In the genomic region with DNA sequence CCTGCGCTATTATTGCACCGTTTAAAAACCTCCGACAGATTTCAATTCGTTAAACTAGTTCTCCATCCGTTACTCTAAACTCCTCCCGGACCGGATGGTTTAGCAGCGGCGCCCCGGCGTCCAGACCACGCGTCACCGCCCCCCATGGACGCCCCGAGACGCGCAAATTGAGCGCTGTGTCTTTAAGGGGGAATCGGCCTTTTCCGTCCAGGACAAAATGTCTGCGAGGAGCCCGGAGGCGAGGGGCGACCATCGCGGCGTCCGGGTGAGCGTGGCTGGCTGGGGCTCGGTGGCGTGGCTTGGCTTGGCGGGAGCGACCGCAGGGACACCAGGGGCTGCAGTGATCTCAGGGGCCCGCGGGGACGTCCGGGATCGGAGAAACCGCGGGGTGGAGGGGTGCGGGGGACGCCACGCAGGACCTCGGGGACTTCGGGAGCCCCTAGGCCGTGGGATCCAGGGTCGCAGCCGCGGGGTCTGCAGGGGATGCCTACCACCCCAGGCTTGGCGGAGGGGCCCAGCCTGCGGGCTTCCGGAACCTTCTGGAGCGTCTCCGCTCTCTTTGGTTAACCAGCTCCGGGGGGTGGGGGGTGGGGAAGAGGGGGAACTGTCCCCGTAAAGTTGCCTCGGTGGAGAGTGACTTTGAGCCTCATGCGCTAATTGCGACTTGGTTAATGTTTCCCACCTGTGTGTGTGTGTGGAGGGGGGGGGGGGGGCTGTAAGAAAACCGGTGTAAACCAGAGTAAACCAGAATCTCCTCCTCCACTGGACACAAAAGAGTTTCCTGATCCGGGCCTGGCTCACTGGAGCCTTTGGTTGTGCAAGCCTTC, we compare ENCODE assay signal across 8 mouse cellular contexts. TPM values are rescaled to one million over a fixed set of nuclear protein-coding genes. Genes with fewer than 3 reads are reported as not detected.
DNase-seq lines count a peak whose midpoint lies in the region; ATAC-seq and TF ChIP-seq lines count a peak whose summit lies in the region.

No protein-coding gene starts in this region.

- TF ChIP-seq CTCF in embryonic fibroblast, embryonic 13.5 days (IDR thresholded peaks at IDR 0.05; ENCODE audit: borderline replicate concordance, insufficient read depth, low read length): no peak
- no peak for TF ChIP-seq CTCF in lung, adult 2 months (IDR thresholded peaks at IDR 0.05; ENCODE audit: insufficient read depth, low read length)
- TF ChIP-seq CTCF in thymus, adult 2 months (IDR thresholded peaks at IDR 0.05; ENCODE audit: borderline replicate concordance, control insufficient read depth, extremely low read depth, insufficient read depth, low read length, poor library complexity): 0 out of 2 replicates have a peak, but pooled peaks have one; percentile 9

- no peaks in the 10 kb centered on the region for H3K27me3 ChIP-seq in heart, embryonic 16.5 days (ENCODE audit: control insufficient read depth, insufficient read depth, low read length)
- no peaks in the 10 kb centered on the region for H3K27me3 ChIP-seq in thymus, adult 2 months (ENCODE audit: control insufficient read depth, insufficient read depth, low read length)

- H3K9ac ChIP-seq in heart, embryonic 16.5 days (ENCODE audit: low read length): peak overlapping the region; percentile 99

- no peaks in the 10 kb centered on the region for H3K9me3 ChIP-seq in heart, embryonic 16.5 days (replicated peaks; ENCODE audit: control insufficient read depth, low read length)

- H3K4me3 ChIP-seq in embryonic fibroblast, embryonic 13.5 days (ENCODE audit: insufficient read depth, low read length): peak overlapping the region; percentile 73
- peak overlapping the region; percentile 93 for H3K4me3 ChIP-seq in heart, embryonic 16.5 days (ENCODE audit: low read length)
- H3K4me3 ChIP-seq in lung, adult 2 months (replicated peaks; ENCODE audit: extremely low read depth, low read depth, low read length): peak overlapping the region; percentile 90
- H3K4me3 ChIP-seq in thymus, adult 2 months (ENCODE audit: control insufficient read depth, insufficient read depth, low read length): peak overlapping the region; percentile 83

- H3K36me3 ChIP-seq in heart, embryonic 16.5 days (ENCODE audit: control insufficient read depth, insufficient read depth): no peaks in the 10 kb centered on the region
- no peaks in the 10 kb centered on the region for H3K36me3 ChIP-seq in thymus, adult 2 months (ENCODE audit: control insufficient read depth, insufficient read depth, low read length)

- H3K27ac ChIP-seq in embryonic fibroblast, embryonic 13.5 days (ENCODE audit: insufficient read depth, low read length): peak overlapping the region; percentile 93
- H3K27ac ChIP-seq in heart, embryonic 16.5 days (ENCODE audit: low read length): peak overlapping the region; percentile 98
- H3K27ac ChIP-seq in thymus, adult 2 months (ENCODE audit: control insufficient read depth, insufficient read depth, low read length): no peak overlapping the region

- peak; percentile 58; the same call in 1 of the 2 replicates for TF ChIP-seq POLR2A in embryonic fibroblast, embryonic 13.5 days (IDR thresholded peaks at IDR 0.05; ENCODE audit: low read depth, low read length)
- peak; percentile 36; the same call in 1 of the 2 replicates for TF ChIP-seq POLR2A in lung, adult 2 months (IDR thresholded peaks at IDR 0.05; ENCODE audit: borderline replicate concordance, extremely low read depth, low read depth, low read length)
- no peak for TF ChIP-seq POLR2A in thymus, adult 2 months (IDR thresholded peaks at IDR 0.05; ENCODE audit: control insufficient read depth, extremely low read depth, insufficient read depth, low read length, poor library complexity)

- no peaks in the 10 kb centered on the region for H3K4me1 ChIP-seq in embryonic fibroblast, embryonic 13.5 days (ENCODE audit: control insufficient read depth, insufficient read depth, low read length)
- peaks cover 22% of the 10 kb centered on the region for H3K4me1 ChIP-seq in heart, embryonic 16.5 days (ENCODE audit: control insufficient read depth, insufficient read depth, low read length)
- 0 out of 2 replicates have a peak, but pooled peaks cover 2% of the 10 kb centered on the region for H3K4me1 ChIP-seq in lung, adult 2 months (ENCODE audit: control insufficient read depth, insufficient read depth, low read length)
- peaks cover 6% of the 10 kb centered on the region for H3K4me1 ChIP-seq in thymus, adult 2 months (replicated peaks; ENCODE audit: control insufficient read depth, insufficient read depth, low read length)

- peak; percentile 74 for ATAC-seq in heart, embryonic 16.5 days (replicated peaks; ENCODE audit: extremely low read depth, insufficient read depth, low FRiP score)
- ATAC-seq in neutrophil, adult 5-6 weeks (ENCODE audit: extremely low read depth, insufficient number of reproducible peaks, low FRiP score, poor library complexity, severe bottlenecking): peak; percentile 56

- DNase-seq in A20 (ENCODE audit: low read depth, low spot score): peak; percentile 88
- peak; percentile 71 to 80 for DNase-seq in adrenal gland, postnatal 36 days
- peak; percentile 85 for DNase-seq in kidney, postnatal 14 days
- DNase-seq in lung, adult 2 months: peak; percentile 64
- DNase-seq in thymus, adult 2 months: peak; percentile 63

- under 1% methylated on average over 63 of the region's 63 CpGs for WGBS in heart, embryonic 16.5 days
- under 1% methylated on average over 63 of the region's 63 CpGs for WGBS in lung, adult 2 months
- under 1% methylated on average over 63 of the region's 63 CpGs for WGBS in thymus, adult 2 months

- peak overlapping the region; percentile 85 for H3K4me2 ChIP-seq in heart, embryonic 16.5 days (ENCODE audit: low read depth, low read length)

RNA-seq across cellular contexts. Expression of a gene that starts 1.9 kb away (rescaled TPM):
- 10 to 100 TPM; 24.8 to 31.0 TPM for total RNA-seq in adrenal gland, postnatal 36 days (2021)
- 36.5 and 58.5 TPM in 2 replicates for polyA plus RNA-seq in embryonic fibroblast, embryonic 13.5 days (2011; ENCODE audit: insufficient read length, low read depth, missing spikeins)
- polyA plus RNA-seq in heart, embryonic 16.5 days (2015; fragmentation: Nextera tagmentation; extraction: Ambion mirVana): 50.3 and 53.2 TPM in 2 replicates
- polyA plus RNA-seq in lung, adult 2 months (2012; rRNA removed): 23.4 and 26.1 TPM in 2 replicates
- total RNA-seq in neutrophil, adult 5-6 weeks (2017): 1.7 and 2.4 TPM in 2 replicates
- polyA plus RNA-seq in thymus, adult 2 months (2012; rRNA removed): 19.9 and 23.0 TPM in 2 replicates

RNA-seq across cellular contexts. Expression of a gene that starts 49.9 kb away (rescaled TPM):
- 10 to 100 TPM; 34.4 to 35.9 TPM for total RNA-seq in adrenal gland, postnatal 36 days (2021)
- 24.1 and 24.2 TPM in 2 replicates for polyA plus RNA-seq in embryonic fibroblast, embryonic 13.5 days (2011; ENCODE audit: insufficient read length, low read depth, missing spikeins)
- 23.1 and 24.0 TPM in 2 replicates for polyA plus RNA-seq in heart, embryonic 16.5 days (2015; fragmentation: Nextera tagmentation; extraction: Ambion mirVana)
- polyA plus RNA-seq in lung, adult 2 months (2012; rRNA removed): 18.2 TPM in 2 replicates
- 49.6 and 51.4 TPM in 2 replicates for total RNA-seq in neutrophil, adult 5-6 weeks (2017)
- 22.5 and 26.9 TPM in 2 replicates for polyA plus RNA-seq in thymus, adult 2 months (2012; rRNA removed)
